Mouse (Mus musculus) heart, embryonic 12.5 days (tissue): ENCODE data around the gene Tex2. TPM values are rescaled to one million over a fixed set of nuclear protein-coding genes. Genes with fewer than 3 reads are reported as not detected.

Experiments used
- ATAC-seq: fragments of 200-750 bp; cut with Nextera tagmentation; 2 replicates; pipeline ENCODE4 v1.8.0; 2017; ENCODE audit warnings: moderate TSS enrichment, moderate library complexity; ENCODE audit not compliant: insufficient number of reproducible peaks, low FRiP score
- H3K27ac ChIP-seq: fragments of 300-500 bp; sonication (generic); 2 replicates; pipeline ENCODE4 v1.5.1; 2016; ENCODE audit warnings: mild to moderate bottlenecking, moderate library complexity; ENCODE audit not compliant: poor library complexity, severe bottlenecking
- H3K27me3 ChIP-seq: fragments of 300-500 bp; sonication (generic); replicated peaks from 2 replicates; pipeline ENCODE4 v1.6.1; 2016; ENCODE audit warnings: mild to moderate bottlenecking, moderate library complexity
- H3K36me3 ChIP-seq: fragments of 300-500 bp; sonication (generic); 2 replicates; pipeline ENCODE4 v1.6.1; 2016; ENCODE audit warnings: mild to moderate bottlenecking, moderate library complexity
- H3K4me1 ChIP-seq: fragments of 300-500 bp; sonication (generic); replicated peaks from 2 replicates; pipeline ENCODE4 v1.6.1; 2016; ENCODE audit warnings: mild to moderate bottlenecking
- H3K4me2 ChIP-seq: fragments of 300-500 bp; sonication (generic); 2 replicates; pipeline ENCODE4 v1.6.1; 2016; ENCODE audit warnings: mild to moderate bottlenecking, moderate library complexity
- H3K4me3 ChIP-seq: fragments of 300-500 bp; sonication (generic); 2 replicates; pipeline ENCODE4 v1.5.1; 2016; ENCODE audit warnings: mild to moderate bottlenecking
- H3K9ac ChIP-seq: fragments of 300-500 bp; sonication (generic); 2 replicates; pipeline ENCODE4 v1.6.1; 2016; ENCODE audit warnings: mild to moderate bottlenecking, moderate library complexity
- H3K9me3 ChIP-seq: fragments of 300-500 bp; sonication (generic); replicated peaks from 2 replicates; pipeline ENCODE4 v1.6.1; 2016; ENCODE audit warnings: mild to moderate bottlenecking, moderate library complexity
- WGBS: fragments of 180-500 bp; shearing (Covaris S2); methylation state at CpG from one replicate; pipeline ENCODE4 v1.1.7; 2016; 5-methylcytosine and 5-hydroxymethylcytosine counted together
- polyA plus RNA-seq: library from polyadenylated mRNA; unstranded; fragments of >200 nt; fragmentation: Nextera tagmentation; extraction: Ambion mirVana; gene quantifications from 2 replicates; pipeline ENCODE4 v1.2.1, GENCODE M21; 2016

Gene Tex2
- polyA plus RNA-seq, 1 experiment from 2014 or later: 19.8 TPM

- 55% methylated on average over 3 of the region's 3 CpGs for WGBS
- Histone ChIP-seq H3K36me3 (no peaks in the 10 kb centered on the region), H3K27ac (no peak overlapping the region), H3K4me2 (no peak overlapping the region), H3K4me1 (peaks cover 23% of the 10 kb centered on the region), H3K27me3 (no peaks in the 10 kb centered on the region), H3K9me3 (no peaks in the 10 kb centered on the region), H3K4me3 (no peak overlapping the region), H3K9ac (0 out of 2 replicates have a peak overlapping the region, but pooled peaks have one; percentile 44)
- no peak for ATAC-seq
Observed at GRCm38 (mm10) chr11:106462309-106462708, 150.9 kb downstream of the Tex2 start.

GRCm38 (mm10) chr11:106461145-106461932 lies 151.9 kb downstream of the Tex2 start:
- Histone ChIP-seq H3K9me3 (no peaks in the 10 kb centered on the region), H3K4me1 (peaks cover 20% of the 10 kb centered on the region), H3K27ac (no peak overlapping the region), H3K4me3 (no peak overlapping the region), H3K9ac (no peak overlapping the region), H3K27me3 (no peaks in the 10 kb centered on the region), H3K4me2 (no peak overlapping the region), H3K36me3 (peaks cover 1% of the 10 kb centered on the region; the same call in 1 of the 2 replicates)
- no peak for ATAC-seq
- 80% methylated on average over 5 of the region's 5 CpGs for WGBS

GRCm38 (mm10) chr11:106460671-106461070 lies 152.6 kb downstream of the Tex2 start:
- 69% methylated on average over 1 of the region's 1 CpGs for WGBS
- ATAC-seq: no peak

GRCm38 (mm10) chr11:106458540-106458939 lies 154.7 kb downstream of the Tex2 start:
- no peaks in the 10 kb centered on the region for H3K9me3 ChIP-seq
- no peak for ATAC-seq
- no peak overlapping the region for H3K27ac ChIP-seq
- peaks cover 6% of the 10 kb centered on the region; the same call in 1 of the 2 replicates for H3K36me3 ChIP-seq
- H3K4me3 ChIP-seq: no peak overlapping the region
- no peak overlapping the region for H3K9ac ChIP-seq
- H3K4me2 ChIP-seq: no peak overlapping the region
- no peaks in the 10 kb centered on the region for H3K27me3 ChIP-seq
- 66% methylated on average over 4 of the region's 4 CpGs for WGBS
- peaks cover 18% of the 10 kb centered on the region for H3K4me1 ChIP-seq

More at GRCm38 (mm10) chr11:106460671-106461070, 152.6 kb downstream of the Tex2 start:
- H3K4me3 ChIP-seq: no peak overlapping the region
- peaks cover 6% of the 10 kb centered on the region; the same call in 1 of the 2 replicates for H3K36me3 ChIP-seq
- no peak overlapping the region for H3K9ac ChIP-seq
- H3K4me2 ChIP-seq: no peak overlapping the region
- no peaks in the 10 kb centered on the region for H3K27me3 ChIP-seq
- H3K27ac ChIP-seq: no peak overlapping the region
- H3K9me3 ChIP-seq: no peaks in the 10 kb centered on the region
- peaks cover 18% of the 10 kb centered on the region for H3K4me1 ChIP-seq

Other genes with a start within 250 kb of the Tex2 start
- gene Prr29, start 248.0 kb downstream of the Tex2 start, polyA plus RNA-seq: 0.28 TPM in 1 of 2 replicates, not detected in the other
- gene Icam2, start 225.3 kb downstream of the Tex2 start, polyA plus RNA-seq: 59.7 and 68.4 TPM in 2 replicates
- gene Ern1, start 125.6 kb downstream of the Tex2 start, polyA plus RNA-seq: 5.7 and 6.9 TPM in 2 replicates
- gene Pecam1, start 137.2 kb upstream of the Tex2 start, polyA plus RNA-seq: 67.9 and 73.1 TPM in 2 replicates
- 0.57 and 0.95 TPM in 2 replicates for gene Milr1, start 137.8 kb upstream of the Tex2 start, polyA plus RNA-seq
- gene Polg2, start 166.1 kb upstream of the Tex2 start, polyA plus RNA-seq: 6.9 and 7.6 TPM in 2 replicates
- 243 and 248 TPM in 2 replicates for gene Ddx5, start 175.8 kb upstream of the Tex2 start, polyA plus RNA-seq
- gene Cep95, start 175.8 kb upstream of the Tex2 start, polyA plus RNA-seq: 14.9 and 16.2 TPM in 2 replicates